Mouse (Mus musculus): ENCODE measurements around the gene Pgm2.

Gene Pgm2

GRCm38 (mm10) chr5:64074455-64074854, 18.3 kb upstream of the Pgm2 start:
- in situ Hi-C loops (cut with MseI, MboI) = loop anchor here in 1 of 2 experiments (5.0 to 10.0 kb wide), 2 partner anchors 167 to 260 kb away; partner anchors contain the start of gene 0610040J01Rik

GRCm38 (mm10) chr5:64075506-64075905, 17.2 kb upstream of the Pgm2 start:
- in situ Hi-C loops (cut with MseI, MboI) = loop anchor here in 1 of 2 experiments (10.0 kb wide), 1 partner anchor 261 kb away; the partner anchor contains the start of gene 0610040J01Rik

GRCm38 (mm10) chr5:64077353-64077752, 15.4 kb upstream of the Pgm2 start:
- in situ Hi-C loops (cut with MseI, MboI) = loop anchor here in 1 of 2 experiments (10.0 kb wide), 1 partner anchor 263 kb away; the partner anchor contains the start of gene 0610040J01Rik

- in situ Hi-C loops (cut with MseI, MboI) = loop anchor here in 1 of 2 experiments (10.0 kb wide), 1 partner anchor 264 kb away; the partner anchor contains the start of gene 0610040J01Rik
These were observed 13.8 kb upstream of the Pgm2 start for GRCm38 (mm10) chr5:64078740-64079461.

- in situ Hi-C loops (cut with MseI, MboI) = loop anchor here in 1 of 2 experiments (10.0 kb wide), 1 partner anchor 265 kb away; the partner anchor contains the start of gene 0610040J01Rik
These were observed 13.3 kb upstream of the Pgm2 start for GRCm38 (mm10) chr5:64079462-64079817.

- in situ Hi-C loops (cut with MseI, MboI) = no loop called here
These were observed 9.0 kb upstream of the Pgm2 start for GRCm38 (mm10) chr5:64083447-64084359.

GRCm38 (mm10) chr5:64085405-64085804, 7.3 kb upstream of the Pgm2 start:
- in situ Hi-C loops (cut with MseI, MboI) = no loop called here

- in situ Hi-C loops (cut with MseI, MboI) = no loop called here
These were observed 4.0 kb upstream of the Pgm2 start for GRCm38 (mm10) chr5:64088740-64089139.

- in situ Hi-C loops (cut with MseI, MboI) = no loop called here
These were observed 660 bp downstream of the Pgm2 start for GRCm38 (mm10) chr5:64093349-64093871.

- in situ Hi-C loops (cut with MseI, MboI) = no loop called here
These were observed 2.7 kb downstream of the Pgm2 start for GRCm38 (mm10) chr5:64095342-64095993.

- in situ Hi-C loops (cut with MseI, MboI) = no loop called here
These were observed 9.4 kb downstream of the Pgm2 start for GRCm38 (mm10) chr5:64101993-64102716.

- in situ Hi-C loops (cut with MseI, MboI) = no loop called here
These were observed 9.9 kb downstream of the Pgm2 start for GRCm38 (mm10) chr5:64102717-64103075.

- in situ Hi-C loops (cut with MseI, MboI) = no loop called here
These were observed 15.0 kb downstream of the Pgm2 start for GRCm38 (mm10) chr5:64107596-64108289.

GRCm38 (mm10) chr5:64109217-64109616, 16.5 kb downstream of the Pgm2 start:
- in situ Hi-C loops (cut with MseI, MboI) = no loop called here

GRCm38 (mm10) chr5:64112360-64112759, 19.6 kb downstream of the Pgm2 start:
- in situ Hi-C loops (cut with MseI, MboI) = no loop called here

- in situ Hi-C loops (cut with MseI, MboI) = no loop called here
These were observed 21.5 kb downstream of the Pgm2 start for GRCm38 (mm10) chr5:64114210-64114609.

GRCm38 (mm10) chr5:64117191-64117590, 24.4 kb downstream of the Pgm2 start:
- in situ Hi-C loops (cut with MseI, MboI) = no loop called here

GRCm38 (mm10) chr5:64125783-64126182, 33.0 kb downstream of the Pgm2 start:
- in situ Hi-C loops (cut with MseI, MboI) = no loop called here

GRCm38 (mm10) chr5:64131550-64131949, 38.8 kb downstream of the Pgm2 start:
- in situ Hi-C loops (cut with MseI, MboI) = no loop called here

GRCm38 (mm10) chr5:64133901-64134300, 41.2 kb downstream of the Pgm2 start:
- in situ Hi-C loops (cut with MseI, MboI) = no loop called here
